Comparison of ENCODE assay signal across 9 mouse cellular contexts in genomic region chr1:54837721-54838485, GRCm38 (mm10).
A peak's percentile ranks its signal among the peaks of the same experiment; 100 is the strongest.
DNase-seq lines count a peak whose midpoint lies in the region; ATAC-seq lines count a peak whose summit lies in the region.
"Had no signal": no experiment of that assay in that cellular context is flagged by ENCODE, and none has a peak within 500 bp of the region (broad histone marks: within the 10 kb centered on the region; RNA-seq: fewer than 3 reads in every experiment).

No protein-coding gene starts in this region.

- peaks cover 80% of the 10 kb centered on the region; the same call in 1 of the 2 replicates for H3K79me2 ChIP-seq in macrophage (ENCODE audit: inconsistent target)

- 54% methylated on average over 17 of the region's 17 CpGs for WGBS in heart, embryonic 15.5 days
- 25% methylated on average over 17 of the region's 17 CpGs for WGBS in macrophage (ENCODE audit: missing documents)

- H3K4me3 ChIP-seq in brown adipose tissue, adult 24 weeks (ENCODE audit: insufficient read depth, low read depth, low read length) = peak overlapping the region; percentile 41
- H3K4me3 ChIP-seq in heart, embryonic 15.5 days = no peak overlapping the region
- no peak overlapping the region for H3K4me3 ChIP-seq in macrophage (ENCODE audit: inconsistent target)
- H3K4me3 ChIP-seq: stomach, embryonic 15.5 days had no signal

- no peaks in the 10 kb centered on the region for H3K9me3 ChIP-seq in heart, embryonic 15.5 days (replicated peaks)
- H3K9me3 ChIP-seq: stomach, embryonic 15.5 days had no signal

- no peaks in the 10 kb centered on the region for H3K27me3 ChIP-seq in heart, embryonic 15.5 days
- H3K27me3 ChIP-seq: stomach, embryonic 15.5 days had no signal

- H3K9ac ChIP-seq in heart, embryonic 15.5 days = no peak overlapping the region
- H3K9ac ChIP-seq: stomach, embryonic 15.5 days had no signal

- H3K27ac ChIP-seq in brown adipose tissue, adult 24 weeks (replicated peaks; ENCODE audit: low read depth, low read length) = peak overlapping the region; percentile 75
- peak overlapping the region; percentile 17; the same call in 1 of the 2 replicates for H3K27ac ChIP-seq in heart, embryonic 15.5 days
- H3K27ac ChIP-seq in macrophage = peak overlapping the region; percentile 55
- H3K27ac ChIP-seq: stomach, embryonic 15.5 days had no signal

- intact Hi-C loops in heart, postnatal 25 days (cut with DNase I) = no loop called here

- H3K36me3 ChIP-seq in heart, embryonic 15.5 days = no peaks in the 10 kb centered on the region
- H3K36me3 ChIP-seq in macrophage (ENCODE audit: inconsistent target) = no peaks in the 10 kb centered on the region
- H3K36me3 ChIP-seq: stomach, embryonic 15.5 days had no signal

- peak overlapping the region; percentile 22; the same call in 1 of the 2 replicates for H3K4me2 ChIP-seq in heart, embryonic 15.5 days
- H3K4me2 ChIP-seq: stomach, embryonic 15.5 days had no signal

- ATAC-seq in heart, embryonic 15.5 days (replicated peaks; ENCODE audit: insufficient number of reproducible peaks, insufficient read depth, low FRiP score, low read depth) = no peak; the same call in 1 of the 2 replicates

- peaks cover 15% of the 10 kb centered on the region for H3K4me1 ChIP-seq in brown adipose tissue, adult 24 weeks (ENCODE audit: control insufficient read depth, insufficient read depth, insufficient read length, low read length)
- H3K4me1 ChIP-seq in heart, embryonic 15.5 days (replicated peaks) = peaks cover 8% of the 10 kb centered on the region
- H3K4me1 ChIP-seq: stomach, embryonic 15.5 days had no signal

- DNase-seq in heart, adult 11 months = peak; percentile 94
- DNase-seq in heart, postnatal 25 days (ENCODE audit: low spot score) = no peak
- DNase-seq in thymus, postnatal 36 days = no peak
- DNase-seq in retina, postnatal 1 day = no peak
- DNase-seq in layer of hippocampus, postnatal 10 days (ENCODE audit: low spot score in 2 of 2) = no peak

Comparison
In these comparisons a context has a peak if more than half of its experiments do, and no peak if none do; other contexts are left out.
1. H3K27ac ChIP-seq: peak in every context shown above with its lines; median percentile 75 in brown adipose tissue, adult 24 weeks; 55 in macrophage; 17 in heart, embryonic 15.5 days.